Mouse (Mus musculus) macrophage (primary cell): ENCODE measurements around the gene Pramel5. TPM values are rescaled to one million over a fixed set of nuclear protein-coding genes. Genes with fewer than 3 reads are reported as not detected.
"Not testable (repeated sequence)": the region's sequence is repeated elsewhere in the genome, so short reads cannot be mapped to it uniquely, and the experiment has no call there.

Source experiments
- H3K27ac ChIP-seq: fragments of 350-480 bp; formaldehyde crosslinking; 2 replicates; pipeline ENCODE4 v1.9.0; 2021
- H3K36me3 ChIP-seq: fragments of 350-480 bp; formaldehyde crosslinking; 2 replicates; pipeline ENCODE4 v1.9.0; 2021; ENCODE audit errors: inconsistent target
- H3K4me3 ChIP-seq: fragments of 350-480 bp; formaldehyde crosslinking; 2 replicates; pipeline ENCODE4 v1.9.0; 2021; ENCODE audit errors: inconsistent target
- H3K79me2 ChIP-seq: fragments of 350-480 bp; formaldehyde crosslinking; 2 replicates; pipeline ENCODE4 v1.9.0; 2021; ENCODE audit errors: inconsistent target
- WGBS: methylation state at CpG from one replicate; pipeline ENCODE4 v1.1.7; 2026; ENCODE audit warnings: inconsistent platforms; ENCODE audit not compliant: missing documents; 5-methylcytosine and 5-hydroxymethylcytosine counted together
- polyA plus RNA-seq: library from polyadenylated mRNA; stranded (reverse); fragments of 250-400 nt; gene quantifications from 3 replicates; pipeline ENCODE4 v1.2.4, GENCODE M21; 2018; ENCODE audit warnings: inconsistent platforms
- total RNA-seq, 78 experiments: library from RNA; depleted of rRNA; stranded (reverse); fragments of 250-400 nt; gene quantifications; 1 replicate in 9 of 78; 2 replicates in 24 of 78; 3 replicates in 43 of 78; 4 replicates in 2 of 78; pipeline ENCODE4 v1.2.4; 2018; ENCODE audit warnings: inconsistent platforms in 56 of 78

Pramel5 gene
- not detected for total RNA-seq (2018; cell fraction: chromatin; rRNA removed)
- total RNA-seq (2018; cell fraction: cytosol; rRNA removed) = not detected
- not detected for total RNA-seq (2018; cell fraction: nucleus; rRNA removed)
- polyA plus RNA-seq = not detected in 3 replicates

- not testable (repeated sequence) for H3K79me2 ChIP-seq, H3K27ac ChIP-seq, H3K4me3 ChIP-seq, H3K36me3 ChIP-seq
- 60% methylated on average over 1 of the region's 1 CpGs for WGBS
These were observed at the start of gene Pramel5 for GRCm38 (mm10) chr4:144280388-144280787. Gene Pramel5 (minus strand): TSS chr4:144280488.

GRCm38 (mm10) chr4:144329949-144330348, 49.7 kb upstream of the Pramel5 start, which contains the start of gene Gm13128:
Gene Gm13128 (plus strand): TSS chr4:144330249.
- not testable (repeated sequence) for H3K36me3 ChIP-seq, H3K4me3 ChIP-seq, H3K27ac ChIP-seq, H3K79me2 ChIP-seq
- WGBS = 64% methylated on average over 4 of the region's 4 CpGs

- not testable (repeated sequence) for H3K4me3 ChIP-seq, H3K79me2 ChIP-seq, H3K36me3 ChIP-seq, H3K27ac ChIP-seq
- 72% methylated on average over 2 of the region's 2 CpGs for WGBS
These were observed 32.6 kb upstream of the Pramel5 start for GRCm38 (mm10) chr4:144312666-144313460.

GRCm38 (mm10) chr4:144299414-144299813, 19.1 kb upstream of the Pramel5 start:
- 100% methylated on average over 1 of the region's 1 CpGs for WGBS
- H3K27ac ChIP-seq, H3K79me2 ChIP-seq, H3K36me3 ChIP-seq, H3K4me3 ChIP-seq: not testable (repeated sequence)

GRCm38 (mm10) chr4:144254768-144255167, 25.5 kb downstream of the Pramel5 start:
- H3K36me3 ChIP-seq, H3K27ac ChIP-seq, H3K4me3 ChIP-seq, H3K79me2 ChIP-seq: not testable (repeated sequence)

Other genes starting within 250 kb of the Pramel5 start
- gene Pramel4, start 221.4 kb downstream of the Pramel5 start, polyA plus RNA-seq = not detected in 3 replicates
- not detected in 3 replicates for gene Gm13102, start 174.0 kb downstream of the Pramel5 start, polyA plus RNA-seq
- not detected in 3 replicates for gene Oog3, start 117.8 kb downstream of the Pramel5 start, polyA plus RNA-seq
- gene Oog2, start 89.8 kb downstream of the Pramel5 start, polyA plus RNA-seq = not detected in 3 replicates
- not detected in 3 replicates for gene C87977, start 67.2 kb downstream of the Pramel5 start, polyA plus RNA-seq
- not detected in 3 replicates for gene Gm13128, start 49.8 kb upstream of the Pramel5 start, polyA plus RNA-seq
- gene Gm13119, start 77.5 kb upstream of the Pramel5 start, polyA plus RNA-seq = not detected in 3 replicates
- gene Pramef20, start 97.4 kb upstream of the Pramel5 start, polyA plus RNA-seq = not detected in 3 replicates
- not detected in 3 replicates for gene Pramef12, start 128.0 kb upstream of the Pramel5 start, polyA plus RNA-seq
- not detected in 3 replicates for gene 1700012P22Rik, start 158.3 kb upstream of the Pramel5 start, polyA plus RNA-seq
- gene Gm9944, start 172.8 kb upstream of the Pramel5 start, polyA plus RNA-seq = not detected in 3 replicates
- gene Aadacl3, start 183.3 kb upstream of the Pramel5 start, polyA plus RNA-seq = not detected in 3 replicates
- gene 9430007A20Rik, start 239.3 kb upstream of the Pramel5 start, polyA plus RNA-seq = not detected in 3 replicates